Mouse (Mus musculus) megakaryocyte, adult 5-6 weeks (primary cell): Measurements from ENCODE around the gene Slc25a26. TPM values are rescaled to one million over a fixed set of nuclear protein-coding genes. Genes with fewer than 3 reads are reported as not detected.

Experiments
- ATAC-seq: 2 replicates; pipeline ENCODE4 v1.8.0; 2016; ENCODE audit warnings: mild to moderate bottlenecking, inconsistent platforms; ENCODE audit not compliant: poor library complexity, severe bottlenecking
- total RNA-seq, 2 experiments: library from RNA; stranded (forward) in 1 of 2; stranded (reverse) in 1 of 2; fragments of 153-499, 151-499 nt in 1 of 2; fragments of 221-1000, 200-1000 nt in 1 of 2; gene quantifications; 2 replicates each; pipeline versions ENCODE4 v1.2.3 to v1.2.4; 2015 to 2017

The Slc25a26 gene
- total RNA-seq, 2 experiments from 2014 or later, result 0.70 to 1.3 TPM

DNA sequence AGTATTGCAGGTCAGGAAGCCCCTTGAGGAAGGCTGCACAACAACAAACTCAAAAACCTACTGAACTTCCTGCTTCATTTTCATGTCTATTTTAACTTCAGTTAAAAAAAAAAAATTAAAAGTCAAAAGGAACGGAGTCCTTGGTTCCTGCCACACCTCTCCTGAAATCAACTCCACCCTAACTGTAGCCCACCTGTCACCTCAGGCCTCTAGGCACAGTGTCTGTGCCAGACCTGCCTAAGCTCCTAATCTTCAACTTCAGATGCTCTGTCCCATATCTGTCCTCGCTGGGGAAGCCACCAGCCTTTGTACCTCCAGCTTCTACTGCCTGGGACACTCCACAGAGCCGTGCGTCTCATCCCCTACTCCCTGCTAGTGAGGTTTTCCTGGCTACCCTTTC is 134.1 kb downstream of the Slc25a26 start:
- no peak for ATAC-seq

DNA sequence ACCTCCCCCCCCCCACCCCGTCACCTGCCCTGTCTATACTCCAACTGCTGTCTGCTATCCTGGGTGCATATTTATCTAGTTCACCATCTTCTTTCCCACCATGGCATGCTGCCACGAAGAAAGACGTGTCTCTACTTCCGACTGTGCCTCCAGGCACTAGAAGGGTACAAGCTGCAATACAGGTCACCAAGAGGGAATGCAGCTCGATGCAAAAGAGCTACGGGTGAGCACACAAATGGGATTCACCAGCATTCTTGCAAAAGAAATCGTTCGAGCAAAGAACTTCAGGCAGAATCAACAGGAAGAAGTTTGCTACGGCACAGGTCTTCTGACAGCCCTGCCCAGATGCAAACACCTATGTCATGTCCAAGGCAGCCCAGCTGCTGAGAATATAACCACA is 134.6 kb downstream of the Slc25a26 start:
- no peak for ATAC-seq

DNA sequence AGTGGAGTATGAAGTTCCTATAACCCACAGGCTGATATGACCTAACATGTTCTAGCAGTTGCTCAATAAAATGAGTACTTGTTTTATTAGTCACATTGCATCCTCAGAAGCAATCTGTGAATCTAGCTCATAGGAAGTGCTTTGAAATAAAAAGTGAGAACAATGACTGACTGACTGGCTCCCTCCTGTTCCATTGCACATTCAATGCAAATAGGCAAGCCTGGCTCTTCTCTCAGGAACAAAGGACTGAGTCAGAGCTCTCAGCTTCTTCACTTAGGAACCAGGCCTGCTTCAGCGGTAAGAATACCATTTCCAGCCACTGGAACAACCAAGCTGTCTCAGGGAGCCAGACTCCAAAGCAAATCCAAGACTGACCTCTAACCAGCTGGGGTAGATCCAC is 135.2 kb downstream of the Slc25a26 start:
- ATAC-seq, result no peak

DNA sequence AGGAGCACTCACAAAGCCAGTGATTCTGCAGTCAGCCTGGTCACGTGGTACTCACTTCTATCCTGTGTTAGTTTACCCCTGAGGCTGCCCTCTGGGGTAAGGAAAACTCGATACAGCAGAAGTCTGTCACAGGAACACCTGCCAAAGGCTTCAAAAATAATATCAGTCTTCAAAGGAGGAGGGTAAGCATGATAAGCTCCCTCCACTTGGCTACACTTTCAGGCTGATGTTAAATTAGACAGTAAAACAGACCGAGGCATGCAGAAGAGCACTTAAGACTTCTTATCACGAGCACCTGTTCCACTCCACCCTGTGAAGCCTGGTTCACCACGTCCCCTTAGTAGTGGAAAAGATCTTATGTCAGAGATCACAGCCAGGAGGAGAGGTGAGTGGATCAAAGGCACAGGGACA is 136.9 kb downstream of the Slc25a26 start:
- peak; percentile 33 for ATAC-seq

DNA sequence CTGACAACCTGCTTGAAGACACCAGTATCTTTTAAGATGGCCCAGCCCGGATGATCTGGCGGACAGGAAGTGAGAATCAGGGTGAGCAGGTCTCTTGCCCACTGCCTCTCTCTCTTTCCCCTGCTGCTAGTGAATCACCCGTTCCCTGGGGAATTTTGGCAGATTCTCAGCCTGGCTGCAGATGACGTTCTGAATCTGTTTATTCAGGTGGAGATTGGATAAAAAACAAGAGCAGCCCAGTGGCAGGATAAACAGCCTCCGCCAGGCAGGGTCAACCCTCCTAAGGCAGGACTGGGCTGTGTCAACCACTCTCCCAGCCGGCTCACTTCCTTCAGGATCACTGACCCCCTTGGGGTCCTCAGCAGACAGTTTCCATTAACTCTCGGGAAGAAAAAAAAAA is 140.2 kb downstream of the Slc25a26 start:
- no peak for ATAC-seq

DNA sequence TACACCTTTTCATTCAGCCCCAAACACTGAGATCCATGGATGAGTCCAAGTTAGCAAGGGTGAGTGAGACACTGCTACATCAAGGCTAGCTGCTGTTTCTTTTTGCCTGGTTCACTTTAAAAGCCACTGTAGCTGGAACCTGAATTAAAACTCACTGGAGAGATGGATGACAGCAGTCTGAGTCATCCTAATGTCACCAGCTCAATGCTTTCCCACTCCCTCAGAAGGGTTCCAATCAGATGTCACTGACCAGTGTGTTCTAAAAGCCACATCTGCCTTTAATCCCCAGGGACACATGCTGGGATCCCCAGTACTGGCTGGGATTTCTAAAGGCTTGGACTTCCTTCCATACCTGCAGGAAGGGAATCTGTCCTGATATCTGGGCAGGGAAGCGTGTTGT is 141.9 kb downstream of the Slc25a26 start:
- no peak for ATAC-seq

DNA sequence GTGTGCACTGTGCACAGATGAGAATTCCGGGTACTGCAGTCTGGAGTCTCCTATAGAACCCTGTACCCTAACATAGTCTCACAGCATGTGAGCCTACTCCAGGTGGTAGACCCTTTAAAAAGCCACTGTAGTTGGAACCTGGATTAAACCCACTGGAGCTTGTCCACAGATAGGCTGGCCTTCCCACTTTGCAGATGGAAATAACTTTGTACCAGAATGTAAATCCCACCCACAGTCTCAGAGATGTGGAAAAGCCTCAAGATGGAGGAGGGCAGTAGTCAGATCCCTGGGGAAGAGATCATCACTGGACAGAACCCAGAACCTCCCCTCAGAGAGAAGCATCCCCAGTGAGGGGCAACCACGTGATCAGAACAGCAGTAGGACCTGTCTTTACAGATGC is 143.9 kb downstream of the Slc25a26 start:
- no peak for ATAC-seq

DNA sequence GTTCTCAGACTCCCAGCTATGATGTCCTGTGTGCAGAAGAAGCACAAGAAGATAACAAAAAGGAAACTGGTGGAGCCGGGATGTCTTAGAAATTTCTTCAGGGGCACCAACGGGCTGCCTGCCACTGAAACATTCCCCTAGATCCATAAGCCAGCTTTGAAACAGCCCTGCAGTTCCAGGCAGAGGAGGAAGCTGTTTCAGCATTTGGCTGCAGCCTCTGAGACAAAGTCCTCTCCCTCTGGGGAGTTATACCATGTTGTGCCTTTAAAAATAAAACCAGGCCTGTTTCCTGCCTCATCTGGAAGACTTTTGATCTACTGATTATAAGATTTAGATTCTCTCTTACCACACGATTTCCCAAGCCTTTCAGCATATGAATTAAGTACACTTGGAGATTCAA is 144.5 kb downstream of the Slc25a26 start:
- no peak for ATAC-seq

DNA sequence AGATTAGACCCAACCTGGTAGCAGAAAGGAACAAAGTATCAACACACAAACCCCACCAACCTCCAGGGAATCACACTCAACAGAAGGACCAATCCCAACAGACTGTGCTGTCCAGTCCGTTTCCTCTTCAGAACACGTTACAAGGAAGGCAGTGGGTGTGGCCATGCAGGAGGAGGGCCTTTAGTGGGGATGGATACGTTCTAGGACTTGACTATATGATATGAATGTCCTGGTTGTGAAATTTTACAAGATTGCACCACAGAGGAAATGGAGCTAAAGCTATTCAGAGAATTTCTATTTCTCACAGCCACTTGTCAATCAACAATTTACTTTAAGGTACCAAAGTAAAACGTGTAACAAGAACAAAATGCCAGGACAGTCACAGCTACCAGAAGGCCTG is 145.6 kb downstream of the Slc25a26 start:
- ATAC-seq, result peak; percentile 48

DNA sequence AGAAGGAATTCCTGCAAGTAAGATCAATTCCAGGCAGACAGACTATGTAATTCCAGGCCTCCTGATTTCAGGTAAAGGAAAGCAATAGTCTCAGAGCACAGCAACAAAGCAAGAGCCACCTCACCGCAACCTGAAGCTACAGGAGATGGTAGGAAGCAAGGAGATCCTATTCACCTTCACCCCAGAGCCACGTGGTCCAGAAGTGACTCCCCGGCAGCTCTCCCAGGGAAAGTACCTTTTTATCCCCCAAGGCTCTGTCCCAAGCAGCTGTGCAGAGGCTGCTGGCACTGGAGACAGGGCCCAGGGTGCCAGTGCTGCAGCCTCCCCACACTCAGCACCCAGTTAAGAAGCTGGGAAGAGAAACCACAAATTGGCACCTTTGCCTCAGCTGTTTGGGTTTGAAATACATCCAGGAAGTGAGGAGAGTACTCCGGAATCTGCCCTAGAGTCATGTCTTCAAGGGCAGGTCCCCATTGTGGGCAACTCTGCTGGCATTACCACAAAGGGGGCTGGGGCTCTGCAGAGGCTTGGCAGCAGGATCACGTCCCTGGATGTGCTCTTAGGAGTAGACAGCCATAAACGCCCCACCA is 146.2 kb downstream of the Slc25a26 start:
- no peak for ATAC-seq

DNA sequence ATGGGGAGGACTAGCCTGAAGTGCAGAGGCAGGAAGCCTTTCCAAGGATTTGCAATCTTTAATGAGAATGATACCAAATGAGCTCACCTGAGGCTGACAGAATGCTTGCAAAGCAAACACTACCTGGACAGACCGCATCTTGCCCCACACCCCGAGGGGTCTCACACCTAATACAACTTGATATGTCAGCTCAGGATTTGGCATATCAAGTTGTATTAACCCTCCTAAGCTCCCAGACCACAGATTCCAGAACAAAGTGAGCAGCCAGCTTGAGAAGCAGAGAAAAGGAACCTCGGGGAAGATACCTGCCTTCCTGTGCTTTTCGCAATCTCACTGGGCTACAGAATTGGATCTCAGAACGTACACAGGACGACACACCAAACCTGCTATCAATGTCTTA is 146.8 kb downstream of the Slc25a26 start:
- no peak for ATAC-seq

DNA sequence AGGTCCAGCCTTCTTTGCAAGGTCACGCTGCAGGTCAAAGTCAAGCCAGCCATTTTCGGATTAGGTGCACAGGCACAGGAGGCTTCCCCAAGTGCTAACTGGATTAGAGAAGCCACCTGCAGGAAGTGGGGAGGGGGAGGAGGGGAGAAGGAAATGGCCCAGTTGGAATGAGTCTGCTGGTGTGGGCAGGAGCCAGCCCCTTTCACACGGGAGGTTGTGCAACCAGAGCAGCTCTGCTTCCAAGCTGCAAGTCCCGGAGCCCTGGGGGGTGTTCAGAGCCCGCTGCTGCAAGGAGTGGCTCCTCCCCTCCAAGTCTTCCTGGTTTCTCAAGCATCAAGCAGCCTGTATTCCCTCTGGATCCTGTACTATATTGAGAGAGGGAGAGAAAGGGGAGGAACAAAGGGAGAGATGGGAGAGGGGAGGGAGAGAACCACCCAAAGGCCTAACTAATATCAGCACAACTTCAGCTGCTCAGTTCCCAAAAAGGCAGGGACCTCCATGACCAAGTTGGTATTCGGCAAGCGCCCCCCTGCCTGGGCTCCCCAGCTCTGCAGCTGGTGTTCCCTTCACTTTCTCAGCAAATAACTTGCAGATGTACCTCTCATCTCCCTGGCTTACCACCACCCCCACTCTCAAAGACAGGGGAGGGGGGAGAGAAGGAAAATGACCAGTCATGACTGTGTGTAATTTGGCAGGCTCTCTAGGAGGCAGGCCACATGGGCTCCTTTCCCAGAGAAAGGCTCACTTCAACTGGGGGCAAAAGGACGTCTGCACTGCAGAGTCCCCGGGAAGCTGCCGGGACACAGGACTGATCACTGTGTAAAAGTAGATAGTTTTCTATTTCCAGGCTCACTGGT is 147.7 kb downstream of the Slc25a26 start:
- ATAC-seq, result peak; percentile 45

DNA sequence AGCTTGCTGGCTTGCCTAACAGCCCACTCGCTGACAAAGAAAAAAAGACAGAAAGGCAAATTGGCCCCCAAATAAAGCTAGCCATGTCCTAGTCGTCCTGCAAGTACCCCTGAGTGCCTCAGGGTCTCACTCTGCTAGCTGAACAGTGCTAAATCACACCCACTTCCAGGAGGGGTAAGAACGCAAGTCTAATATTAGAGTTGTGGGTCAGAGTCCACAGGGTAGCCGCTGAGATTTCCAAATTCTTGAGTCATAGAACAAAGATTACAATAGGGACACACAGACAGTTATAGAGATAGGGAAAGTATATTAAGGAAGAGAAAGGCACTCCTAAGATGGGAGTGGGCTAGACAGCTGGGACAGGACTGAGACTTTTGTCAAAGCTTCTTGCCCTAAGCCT is 148.4 kb downstream of the Slc25a26 start:
- no peak for ATAC-seq

DNA sequence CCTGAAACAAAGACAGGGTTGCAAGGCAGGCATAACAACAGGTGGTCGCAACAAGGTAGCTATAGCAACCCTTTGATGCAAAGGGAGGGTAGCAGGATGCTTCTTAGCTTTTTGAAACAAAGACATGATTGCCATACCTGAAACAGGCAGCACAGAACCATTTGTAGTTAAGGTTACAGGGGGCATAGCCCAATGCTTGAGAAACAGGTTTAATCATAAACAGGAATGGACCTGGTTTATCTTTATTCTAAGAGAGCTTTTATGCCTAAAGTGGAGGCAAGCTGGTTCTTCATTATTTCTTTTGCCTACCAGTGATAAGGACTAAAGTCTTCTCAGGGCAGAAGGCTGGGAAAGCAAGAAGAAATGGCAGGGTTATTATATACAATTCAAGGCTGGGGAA is 149.5 kb downstream of the Slc25a26 start:
- no peak for ATAC-seq

DNA sequence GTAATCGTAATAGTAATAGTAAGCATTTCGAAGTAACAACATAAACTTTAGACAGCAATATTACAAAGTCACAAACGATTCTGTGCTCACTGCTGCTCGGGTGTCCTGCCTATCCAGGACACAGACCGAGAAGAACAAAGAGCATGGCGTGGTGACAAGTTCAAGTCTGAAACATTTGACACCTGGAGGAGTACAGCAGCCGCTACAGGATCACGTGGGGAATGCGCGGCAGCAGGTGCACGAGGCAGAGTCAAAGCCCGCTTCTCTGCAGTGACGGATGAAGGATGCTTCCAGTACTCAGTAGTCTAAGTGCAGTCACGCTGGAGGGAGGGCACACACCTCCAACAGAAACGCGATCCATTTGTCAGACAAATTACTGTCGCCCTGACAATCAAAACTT is 151.4 kb downstream of the Slc25a26 start:
- ATAC-seq, result no peak

DNA sequence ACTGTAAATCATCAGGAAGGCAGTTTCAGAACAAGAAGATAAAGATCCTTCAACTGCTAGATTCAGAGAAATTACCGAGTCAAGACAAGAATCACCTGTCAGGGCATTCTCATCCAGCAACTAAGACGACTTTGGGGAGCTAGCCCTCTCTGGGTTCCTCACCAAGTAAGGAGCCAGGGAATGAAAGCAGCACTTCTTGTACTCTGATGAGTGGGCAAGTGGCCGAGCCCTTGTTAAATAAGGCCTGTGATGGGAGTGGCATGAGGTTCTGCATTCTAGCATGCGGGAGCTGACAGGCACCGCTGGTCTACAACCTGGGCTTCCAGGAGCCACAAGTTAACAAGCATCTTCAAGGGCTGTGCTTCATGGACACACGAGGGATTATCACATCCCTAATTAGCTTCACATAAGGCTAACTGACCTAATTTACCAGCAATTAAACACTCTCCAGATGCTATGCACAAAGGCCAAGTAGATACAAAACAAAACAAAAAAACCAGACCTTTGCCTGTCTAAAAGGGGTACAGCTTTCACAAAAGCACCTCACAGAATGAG is 152.6 kb downstream of the Slc25a26 start:
- ATAC-seq, result no peak

DNA sequence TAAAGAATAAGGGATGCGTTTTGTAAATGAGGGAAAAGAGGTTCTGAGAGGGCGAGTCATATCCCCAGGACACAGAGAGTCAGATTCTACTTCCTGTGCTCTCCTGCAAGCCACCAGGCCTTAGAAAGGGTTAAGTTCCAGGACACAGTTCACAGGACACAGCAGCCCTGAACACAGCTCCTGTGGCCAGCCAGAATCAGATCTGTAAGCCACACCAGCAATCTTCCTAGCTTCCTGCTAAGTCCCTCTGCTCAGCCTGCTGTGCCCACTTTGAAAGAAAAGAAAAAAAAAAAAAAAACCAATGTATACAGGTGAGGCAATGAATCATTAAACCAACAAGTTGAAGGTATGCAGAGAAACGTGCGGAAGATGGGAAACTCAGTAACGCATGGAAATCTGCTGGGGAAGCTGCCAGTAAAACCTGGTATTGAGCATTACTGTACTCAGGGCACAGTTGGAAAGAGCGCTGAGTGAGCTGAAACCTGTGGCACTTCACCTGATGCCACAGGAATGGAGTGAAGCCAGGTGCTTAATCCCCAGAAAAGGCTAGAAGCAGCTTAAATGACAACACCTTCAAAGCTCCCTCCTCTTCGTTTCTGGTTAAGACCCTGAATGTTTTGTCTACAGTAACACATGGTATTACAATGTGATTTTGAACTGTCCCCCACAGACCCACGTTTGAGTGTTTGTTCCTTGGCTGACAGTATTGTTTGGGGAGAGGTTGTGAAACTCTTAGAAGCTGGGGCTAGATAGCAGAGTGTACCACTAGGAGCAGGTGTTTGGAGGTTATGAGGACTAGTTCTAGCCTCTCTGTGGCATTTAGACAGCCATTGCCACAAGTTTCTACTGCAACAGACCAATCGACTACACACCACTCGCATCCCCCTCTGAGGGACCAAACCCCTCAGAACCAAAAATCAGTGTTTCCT is 153.5 kb downstream of the Slc25a26 start:
- ATAC-seq, result no peak
